Mouse (Mus musculus) common myeloid progenitor, adult 5-6 weeks (primary cell): Measurements from ENCODE around the gene Tmppe. TPM values are rescaled to one million over a fixed set of nuclear protein-coding genes. Genes with fewer than 3 reads are reported as not detected.

ENCODE experiments used
- ATAC-seq: replicated peaks from 2 replicates; pipeline ENCODE4 v1.8.0; 2016; ENCODE audit warnings: low read depth, mild to moderate bottlenecking, moderate TSS enrichment, inconsistent platforms; ENCODE audit not compliant: poor library complexity, severe bottlenecking
- total RNA-seq: library from RNA; stranded (forward); fragments of 200-1000, 187-1606 nt; gene quantifications from 2 replicates; pipeline ENCODE4 v1.2.3, GENCODE M21; 2017

Tmppe gene
- total RNA-seq, 1 experiment from 2014 or later, result 6.4 TPM

- ATAC-seq, result no peak
Observed at GRCm38 (mm10) chr9:114435668-114436067, 34.8 kb downstream of the Tmppe start.

- no peak for ATAC-seq
Observed at GRCm38 (mm10) chr9:114440548-114440947, 39.6 kb downstream of the Tmppe start.

- ATAC-seq, result no peak
Observed at GRCm38 (mm10) chr9:114442225-114442624, 41.3 kb downstream of the Tmppe start.

- no peak for ATAC-seq
Observed at GRCm38 (mm10) chr9:114442893-114443292, 42.0 kb downstream of the Tmppe start.

- no peak for ATAC-seq
Observed at GRCm38 (mm10) chr9:114443351-114443750, 42.4 kb downstream of the Tmppe start.

- no peak for ATAC-seq
Observed at GRCm38 (mm10) chr9:114446887-114447286, 46.0 kb downstream of the Tmppe start.

GRCm38 (mm10) chr9:114448700-114449099 lies 47.8 kb downstream of the Tmppe start:
- ATAC-seq, result no peak

- ATAC-seq, result no peak
Observed at GRCm38 (mm10) chr9:114449120-114449754, 48.3 kb downstream of the Tmppe start.

- ATAC-seq, result no peak
Observed at GRCm38 (mm10) chr9:114451615-114452014, 50.7 kb downstream of the Tmppe start.

GRCm38 (mm10) chr9:114452418-114452817 lies 51.5 kb downstream of the Tmppe start:
- no peak for ATAC-seq

- ATAC-seq, result no peak
Observed at GRCm38 (mm10) chr9:114455420-114455819, 54.5 kb downstream of the Tmppe start.

Other genes starting within 250 kb of the Tmppe start
- not detected in 2 replicates for gene Bcl2a1c, start 71.0 kb upstream of the Tmppe start, total RNA-seq
- gene Crtap, start 10.4 kb upstream of the Tmppe start, total RNA-seq, result 31.3 and 36.8 TPM in 2 replicates
- gene Glb1, start within 50 bp of the Tmppe start, total RNA-seq, result 29.5 and 30.6 TPM in 2 replicates
- not detected in 2 replicates for gene Ccr4, start 103.8 kb downstream of the Tmppe start, total RNA-seq
- gene C130032M10Rik, start 114.6 kb downstream of the Tmppe start, total RNA-seq, result not detected in 2 replicates
- gene Trim71, start 163.3 kb downstream of the Tmppe start, total RNA-seq, result 0.09 TPM in 1 of 2 replicates, not detected in the other
- gene Cnot10, start 239.1 kb downstream of the Tmppe start, total RNA-seq, result 43.4 and 57.1 TPM in 2 replicates